Mouse (Mus musculus): Measurements from ENCODE around the gene Mcrip2.

GRCm38 (mm10) chr17:25843122-25843521, 25.4 kb downstream of the Mcrip2 start:
- TF ChIP-seq POLR2A (IDR thresholded peaks at IDR 0.05; ENCODE audit: borderline replicate concordance, control insufficient read depth, low read depth, low read length) (no peak), CTCF (IDR thresholded peaks at IDR 0.05; ENCODE audit: control insufficient read depth, insufficient read depth, low read length) (no peak)
